Mouse (Mus musculus) stomach, postnatal 0 days (tissue): ENCODE measurements around the gene Mtg1.

Source experiments
- CTCF ChIP-seq: IDR thresholded peaks from 2 replicates; pipeline ENCODE4 v1.5.1; 2016; ENCODE audit warnings: antibody characterized with exemption, low read depth, mild to moderate bottlenecking, moderate library complexity
- EP300 ChIP-seq: optimal IDR thresholded peaks from 2 replicates; pipeline ENCODE3; 2016; ENCODE audit warnings: antibody characterized with exemption

DNA sequence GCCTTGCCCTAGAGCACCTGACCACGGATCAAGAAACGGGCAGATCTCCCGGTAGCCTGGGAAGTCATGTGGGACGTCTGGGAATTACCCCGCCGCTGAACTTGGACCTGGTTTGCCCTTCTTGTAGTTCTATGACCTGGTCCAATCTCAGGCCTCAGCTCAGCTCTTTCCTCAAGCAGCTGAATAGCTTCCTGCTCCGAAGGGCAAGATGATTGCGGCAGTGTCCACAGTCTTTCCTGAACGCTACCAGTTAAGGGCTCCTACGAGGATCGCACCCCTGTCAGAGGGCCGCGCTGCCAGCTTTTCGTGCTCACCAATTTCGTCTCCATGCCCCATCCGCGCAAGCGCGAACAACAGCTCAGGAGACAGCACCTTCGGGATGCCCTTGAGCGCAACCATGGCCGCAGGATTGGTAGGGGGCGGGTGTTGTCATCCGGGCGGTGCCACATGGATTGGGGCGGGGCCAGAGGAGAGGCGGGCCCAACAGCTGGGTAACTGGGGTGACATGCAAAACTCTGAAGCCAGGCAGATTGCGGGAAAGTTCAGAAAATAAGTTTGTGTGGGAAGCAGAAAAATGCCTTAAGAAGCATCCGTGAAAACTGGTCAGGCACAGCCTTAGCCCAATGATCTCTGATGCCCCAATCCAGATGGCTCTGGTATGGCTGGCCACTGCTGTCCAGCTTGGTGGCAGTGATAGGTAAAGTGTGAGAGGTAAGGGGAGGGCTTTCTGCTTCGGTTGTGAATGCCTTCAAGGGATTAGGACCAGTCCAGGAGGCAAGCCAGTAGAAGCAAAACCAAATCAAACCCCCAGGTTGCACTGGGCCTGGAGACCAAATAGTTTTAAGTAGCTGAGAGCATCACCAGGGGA is 35.1 kb upstream of the Mtg1 start, which contains the start of gene Fuom:
- peak; percentile 17; the same call in 1 of the 2 replicates for TF ChIP-seq CTCF
- no peak for TF ChIP-seq EP300
